Comparison of ENCODE assay signal across 1 mouse cellular context in the genomic region with DNA sequence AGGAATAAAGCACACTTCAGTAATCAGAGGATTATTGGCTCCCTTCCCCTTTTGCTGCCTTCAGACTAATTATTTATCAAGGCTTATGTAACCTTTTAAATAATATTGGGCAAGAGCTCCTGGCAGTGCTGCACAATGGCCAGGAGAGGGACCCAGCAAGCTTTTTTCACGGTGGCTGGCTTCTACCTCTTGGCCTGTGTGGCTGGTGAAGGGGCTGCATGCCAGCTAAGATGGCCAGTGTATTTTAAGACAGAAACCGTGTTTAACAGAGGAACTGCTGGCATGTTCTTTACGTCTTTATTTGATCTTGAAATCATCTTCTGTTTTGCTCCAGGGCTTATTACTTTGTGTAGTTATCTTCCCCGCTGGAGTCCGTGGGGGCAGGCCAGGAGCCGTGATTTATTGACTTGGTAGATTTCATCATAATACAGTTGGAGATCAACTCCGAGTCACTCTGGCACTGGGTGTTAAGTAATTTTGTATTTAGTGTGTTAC.
TF ChIP-seq lines count a peak whose summit lies in the region.

No protein-coding gene starts in this region.

TF ChIP-seq in MEL, 35 proteins besides CTCF, POLR2A, EP300 and RAD21:
- peak; percentile 62 for TF ChIP-seq SMC3 (IDR thresholded peaks at IDR 0.05; ENCODE audit: low read depth, low read length)
- no peak for TF ChIP-seq TAL1 (IDR thresholded peaks at IDR 0.05; ENCODE audit: low read length)
- TF ChIP-seq ZC3H11A (IDR thresholded peaks at IDR 0.05; ENCODE audit: low read depth, low read length): peak; percentile 40; the same call in 1 of the 2 replicates
- no peak for TF ChIP-seq GABPA (IDR thresholded peaks at IDR 0.05; ENCODE audit: low read depth, low read length)
